Mouse (Mus musculus) cerebellum, postnatal 25 days (tissue): ENCODE measurements at regions not wholly inside any gene's neighbourhood (a gene's known extent, or its start where the extent isn't known, plus 50 kb on each side); places are given as distances from the start of the nearest gene placed in this dataset.

Experiments
- DNase-seq, 2 experiments: peaks; one replicate each; pipeline ENCODE4 v3.0.0; 2021; ENCODE audit warnings: mixed read lengths in 2 of 2

- no peak for DNase-seq
These were observed 444.8 kb downstream of the Tox3 start for GRCm38 (mm10) chr8:89903346-89903745.

- DNase-seq = no peak
These were observed 475.4 kb downstream of the Tox3 start for GRCm38 (mm10) chr8:89872768-89873167.

GRCm38 (mm10) chr8:89871966-89872365, 476.2 kb downstream of the Tox3 start:
- DNase-seq = no peak

GRCm38 (mm10) chr8:89859813-89860212, 488.3 kb downstream of the Tox3 start:
- DNase-seq = no peak

- DNase-seq = no peak
These were observed 489.3 kb downstream of the Tox3 start for GRCm38 (mm10) chr8:89858706-89859385.

GRCm38 (mm10) chr8:89855556-89855955, 492.6 kb downstream of the Tox3 start:
- DNase-seq = peak in 1 of 2 experiments; percentile 8

GRCm38 (mm10) chr8:89850209-89850796, 497.8 kb downstream of the Tox3 start:
- peak; percentile 10 to 55 for DNase-seq

- peak; percentile 29 to 63 for DNase-seq
These were observed 498.5 kb downstream of the Tox3 start for GRCm38 (mm10) chr8:89849416-89850208.

- no peak for DNase-seq
These were observed 509.6 kb downstream of the Tox3 start for GRCm38 (mm10) chr8:89838494-89838893.

GRCm38 (mm10) chr8:89833715-89834114, 514.4 kb downstream of the Tox3 start:
- DNase-seq = no peak

GRCm38 (mm10) chr8:89824586-89824985, 523.6 kb downstream of the Tox3 start:
- DNase-seq = no peak

- no peak for DNase-seq
These were observed 524.5 kb downstream of the Tox3 start for GRCm38 (mm10) chr8:89823631-89824030.

GRCm38 (mm10) chr8:89812036-89812711, 536.0 kb downstream of the Tox3 start:
- no peak for DNase-seq

GRCm38 (mm10) chr8:89788296-89788695, 559.8 kb downstream of the Tox3 start:
- peak in 1 of 2 experiments; percentile 17 for DNase-seq

- peak; percentile 43 to 55 for DNase-seq
These were observed 560.9 kb downstream of the Tox3 start for GRCm38 (mm10) chr8:89787050-89787905.

GRCm38 (mm10) chr8:89785011-89785410, 563.1 kb downstream of the Tox3 start:
- peak; percentile 65 to 81 for DNase-seq

- DNase-seq = no peak
These were observed 564.8 kb downstream of the Tox3 start for GRCm38 (mm10) chr8:89783311-89783710.

- no peak for DNase-seq
These were observed 581.8 kb downstream of the Tox3 start for GRCm38 (mm10) chr8:89766387-89766786.

GRCm38 (mm10) chr8:89759531-89759930, 588.6 kb downstream of the Tox3 start:
- no peak for DNase-seq

GRCm38 (mm10) chr8:89758695-89759094, 589.4 kb downstream of the Tox3 start:
- no peak for DNase-seq

- peak; percentile 15 for DNase-seq
These were observed 592.2 kb downstream of the Tox3 start for GRCm38 (mm10) chr8:89755951-89756350.

GRCm38 (mm10) chr8:89751201-89751600, 596.9 kb downstream of the Tox3 start:
- DNase-seq = no peak
